Mouse (Mus musculus): ENCODE data around the gene Rhbdd1. TPM values are rescaled to one million over a fixed set of nuclear protein-coding genes. Genes with fewer than 3 reads are reported as not detected.

Rhbdd1 gene
- polyA plus RNA-seq, 1 experiment from 2014 or later = 11.2 TPM

GRCm38 (mm10) chr1:82473467-82473866 lies 157.2 kb downstream of the Rhbdd1 start:
- no peak for ATAC-seq (ENCODE audit: low FRiP score, low TSS enrichment)
- Histone ChIP-seq H3K9ac (replicated peaks; ENCODE audit: low read length) (no peak overlapping the region), H3K27ac (ENCODE audit: low read length) (no peak overlapping the region)

DNA sequence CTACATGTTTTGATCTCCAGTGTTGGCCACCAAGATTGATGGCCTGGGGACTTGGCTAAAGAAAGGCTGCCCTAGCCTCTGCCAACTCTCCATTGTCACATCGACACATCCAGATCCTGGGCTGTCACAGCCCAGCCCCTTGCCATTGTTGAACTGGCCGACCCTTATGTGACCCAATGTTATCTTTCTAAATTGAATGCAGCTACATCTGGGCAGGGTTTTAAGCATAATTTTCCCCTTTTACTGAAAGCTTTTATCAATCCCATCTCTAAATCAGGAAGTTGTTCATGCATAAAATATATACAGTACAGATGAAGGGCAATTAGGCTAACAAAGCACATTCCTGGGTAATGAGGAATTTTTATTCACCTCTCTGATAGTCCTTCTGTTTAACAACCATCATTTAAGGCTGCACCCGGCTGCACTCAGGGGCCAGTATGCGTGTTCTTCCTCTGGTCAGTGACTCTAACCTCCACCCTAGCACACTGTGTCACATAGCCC lies 158.3 kb downstream of the Rhbdd1 start:
- H3K9ac ChIP-seq (replicated peaks; ENCODE audit: low read length) = no peak overlapping the region
- H3K36me3 ChIP-seq (ENCODE audit: insufficient read depth, low read length) = no peaks in the 10 kb centered on the region
- peaks cover 21% of the 10 kb centered on the region for H3K4me1 ChIP-seq (ENCODE audit: insufficient read depth, low read length)
- no peaks in the 10 kb centered on the region for H3K9me3 ChIP-seq (ENCODE audit: low read length)
- H3K27ac ChIP-seq (ENCODE audit: low read length) = no peak overlapping the region
- WGBS = 13% methylated on average over 4 of the region's 4 CpGs
- no peak overlapping the region for H3K4me3 ChIP-seq (ENCODE audit: low read length)
- no peaks in the 10 kb centered on the region for H3K27me3 ChIP-seq (ENCODE audit: insufficient read depth, low read length)
- H3K4me2 ChIP-seq (replicated peaks; ENCODE audit: low read depth, low read length) = no peak overlapping the region
- ATAC-seq (ENCODE audit: low FRiP score, low TSS enrichment) = peak; percentile 63; the same call in 1 of the 2 replicates

More at GRCm38 (mm10) chr1:82473467-82473866, 157.2 kb downstream of the Rhbdd1 start:
- Histone ChIP-seq H3K4me1 (ENCODE audit: insufficient read depth, low read length) (peaks cover 21% of the 10 kb centered on the region), H3K4me2 (replicated peaks; ENCODE audit: low read depth, low read length) (no peak overlapping the region), H3K9me3 (ENCODE audit: low read length) (no peaks in the 10 kb centered on the region), H3K36me3 (ENCODE audit: insufficient read depth, low read length) (no peaks in the 10 kb centered on the region), H3K27me3 (ENCODE audit: insufficient read depth, low read length) (no peaks in the 10 kb centered on the region), H3K4me3 (ENCODE audit: low read length) (no peak overlapping the region)

GRCm38 (mm10) chr1:82475254-82475653 lies 159.0 kb downstream of the Rhbdd1 start:
- H3K27me3 ChIP-seq (ENCODE audit: insufficient read depth, low read length) = no peaks in the 10 kb centered on the region
- H3K9ac ChIP-seq (replicated peaks; ENCODE audit: low read length) = no peak overlapping the region
- H3K36me3 ChIP-seq (ENCODE audit: insufficient read depth, low read length) = no peaks in the 10 kb centered on the region
- peaks cover 21% of the 10 kb centered on the region for H3K4me1 ChIP-seq (ENCODE audit: insufficient read depth, low read length)
- WGBS = 75% methylated on average over 5 of the region's 5 CpGs
- no peak overlapping the region for H3K4me3 ChIP-seq (ENCODE audit: low read length)
- no peak overlapping the region for H3K27ac ChIP-seq (ENCODE audit: low read length)
- H3K9me3 ChIP-seq (ENCODE audit: low read length) = no peaks in the 10 kb centered on the region
- no peak for ATAC-seq (ENCODE audit: low FRiP score, low TSS enrichment)
- no peak overlapping the region for H3K4me2 ChIP-seq (replicated peaks; ENCODE audit: low read depth, low read length)

- no peak overlapping the region for H3K4me3 ChIP-seq (ENCODE audit: low read length)
- H3K4me2 ChIP-seq (replicated peaks; ENCODE audit: low read depth, low read length) = no peak overlapping the region
- ATAC-seq (ENCODE audit: low FRiP score, low TSS enrichment) = no peak
- H3K27me3 ChIP-seq (ENCODE audit: insufficient read depth, low read length) = no peaks in the 10 kb centered on the region
- no peaks in the 10 kb centered on the region for H3K36me3 ChIP-seq (ENCODE audit: insufficient read depth, low read length)
- H3K9ac ChIP-seq (replicated peaks; ENCODE audit: low read length) = no peak overlapping the region
- WGBS = 68% methylated on average over 4 of the region's 4 CpGs
- H3K27ac ChIP-seq (ENCODE audit: low read length) = peak overlapping the region; percentile 81
- no peaks in the 10 kb centered on the region for H3K9me3 ChIP-seq (ENCODE audit: low read length)
- peaks cover 21% of the 10 kb centered on the region for H3K4me1 ChIP-seq (ENCODE audit: insufficient read depth, low read length)
These were observed 159.6 kb downstream of the Rhbdd1 start for GRCm38 (mm10) chr1:82475821-82476220.

- peak overlapping the region; percentile 81 for H3K27ac ChIP-seq (ENCODE audit: low read length)
- H3K4me3 ChIP-seq (ENCODE audit: low read length) = no peak overlapping the region
- peak; percentile 22; the same call in 1 of the 2 replicates for ATAC-seq (ENCODE audit: low FRiP score, low TSS enrichment)
- no peaks in the 10 kb centered on the region for H3K9me3 ChIP-seq (ENCODE audit: low read length)
- WGBS = 34% methylated on average over 11 of the region's 11 CpGs
- no peaks in the 10 kb centered on the region for H3K36me3 ChIP-seq (ENCODE audit: insufficient read depth, low read length)
- no peak overlapping the region for H3K9ac ChIP-seq (replicated peaks; ENCODE audit: low read length)
- peaks cover 21% of the 10 kb centered on the region for H3K4me1 ChIP-seq (ENCODE audit: insufficient read depth, low read length)
- no peaks in the 10 kb centered on the region for H3K27me3 ChIP-seq (ENCODE audit: insufficient read depth, low read length)
- no peak overlapping the region for H3K4me2 ChIP-seq (replicated peaks; ENCODE audit: low read depth, low read length)
These were observed 160.0 kb downstream of the Rhbdd1 start for GRCm38 (mm10) chr1:82476256-82476655.

GRCm38 (mm10) chr1:82476746-82477145 lies 160.5 kb downstream of the Rhbdd1 start:
- Histone ChIP-seq H3K27ac (ENCODE audit: low read length) (peak overlapping the region; percentile 81), H3K4me2 (replicated peaks; ENCODE audit: low read depth, low read length) (peak overlapping the region; percentile 32), H3K4me3 (ENCODE audit: low read length) (no peak overlapping the region), H3K9me3 (ENCODE audit: low read length) (no peaks in the 10 kb centered on the region), H3K27me3 (ENCODE audit: insufficient read depth, low read length) (no peaks in the 10 kb centered on the region), H3K36me3 (ENCODE audit: insufficient read depth, low read length) (no peaks in the 10 kb centered on the region), H3K4me1 (ENCODE audit: insufficient read depth, low read length) (peaks cover 21% of the 10 kb centered on the region), H3K9ac (replicated peaks; ENCODE audit: low read length) (no peak overlapping the region)
- 4% methylated on average over 9 of the region's 9 CpGs for WGBS
- peak; percentile 85 for ATAC-seq (ENCODE audit: low FRiP score, low TSS enrichment)

DNA sequence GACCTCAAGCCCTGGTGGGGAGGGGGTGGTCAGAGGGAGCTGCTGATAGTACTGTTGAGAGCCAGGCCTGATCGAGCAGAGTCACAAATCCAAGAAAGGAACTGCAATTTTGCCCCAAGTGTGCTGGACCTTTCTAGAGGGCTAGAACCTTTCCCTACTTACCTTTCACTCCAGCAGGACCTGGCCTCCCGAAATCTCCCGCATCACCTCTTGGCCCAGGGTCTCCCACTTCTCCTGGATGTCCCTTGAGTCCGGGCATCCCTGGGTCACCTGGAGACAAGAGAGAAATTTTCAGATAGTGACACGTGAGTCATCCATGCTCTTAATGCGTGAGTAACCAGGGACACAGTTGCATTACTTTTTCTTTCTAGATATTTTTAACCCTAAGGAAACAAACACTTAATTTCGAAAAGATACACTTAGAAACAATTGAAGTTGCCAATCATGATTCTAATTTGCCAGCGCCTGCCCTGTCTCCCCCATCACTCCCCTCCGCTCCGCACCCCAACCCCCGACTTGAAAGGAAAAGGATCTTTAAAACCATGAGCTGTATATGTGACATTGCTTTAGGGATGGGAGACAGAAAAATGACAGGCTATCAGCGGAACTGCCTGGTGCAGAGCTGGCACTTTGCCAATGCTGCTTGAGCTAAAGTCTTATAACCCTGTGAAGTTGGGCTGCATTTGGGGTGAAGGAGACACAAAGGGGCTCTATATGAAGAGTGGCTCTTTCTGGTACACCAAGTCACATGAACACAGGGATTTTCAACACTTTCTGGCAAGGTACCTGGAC lies 163.6 kb downstream of the Rhbdd1 start:
- no peak for ATAC-seq (ENCODE audit: low FRiP score, low TSS enrichment)
- H3K4me3 ChIP-seq (ENCODE audit: low read length) = no peak overlapping the region
- H3K4me1 ChIP-seq (ENCODE audit: insufficient read depth, low read length) = peaks cover 17% of the 10 kb centered on the region
- no peaks in the 10 kb centered on the region for H3K36me3 ChIP-seq (ENCODE audit: insufficient read depth, low read length)
- no peak overlapping the region for H3K27ac ChIP-seq (ENCODE audit: low read length)
- H3K4me2 ChIP-seq (replicated peaks; ENCODE audit: low read depth, low read length) = no peak overlapping the region
- WGBS = 85% methylated on average over 12 of the region's 12 CpGs
- H3K9ac ChIP-seq (replicated peaks; ENCODE audit: low read length) = no peak overlapping the region
- H3K27me3 ChIP-seq (ENCODE audit: insufficient read depth, low read length) = no peaks in the 10 kb centered on the region
- no peaks in the 10 kb centered on the region for H3K9me3 ChIP-seq (ENCODE audit: low read length)

- H3K9ac ChIP-seq (replicated peaks; ENCODE audit: low read length) = no peak overlapping the region
These were observed 166.1 kb downstream of the Rhbdd1 start for GRCm38 (mm10) chr1:82482371-82482770.

DNA sequence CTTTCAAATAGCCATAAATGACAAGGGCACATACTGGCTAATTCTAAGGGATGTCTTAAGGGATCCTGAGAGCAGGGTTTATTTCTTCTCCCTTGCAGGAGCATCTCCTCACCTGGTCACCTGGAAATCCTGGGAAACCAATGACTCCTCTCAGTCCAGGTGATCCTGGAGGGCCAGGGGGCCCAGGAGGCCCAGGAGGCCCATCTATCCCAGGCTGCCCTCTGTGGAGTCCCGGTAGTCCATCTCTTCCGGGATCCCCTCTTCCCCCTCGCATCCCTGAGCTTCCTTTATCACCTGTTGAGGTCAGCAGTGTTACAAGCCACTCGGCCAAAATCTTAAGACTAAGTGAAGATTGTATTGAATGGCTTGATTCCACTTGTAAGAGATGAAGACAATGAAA lies 170.1 kb downstream of the Rhbdd1 start:
- 82% methylated on average over 4 of the region's 4 CpGs for WGBS

More at GRCm38 (mm10) chr1:82482371-82482770, 166.1 kb downstream of the Rhbdd1 start:
- ATAC-seq (ENCODE audit: low FRiP score, low TSS enrichment) = no peak
- Histone ChIP-seq H3K4me3 (ENCODE audit: low read length) (no peak overlapping the region), H3K36me3 (ENCODE audit: insufficient read depth, low read length) (no peaks in the 10 kb centered on the region), H3K9me3 (ENCODE audit: low read length) (no peaks in the 10 kb centered on the region), H3K4me1 (ENCODE audit: insufficient read depth, low read length) (no peaks in the 10 kb centered on the region), H3K27ac (ENCODE audit: low read length) (no peak overlapping the region), H3K4me2 (replicated peaks; ENCODE audit: low read depth, low read length) (no peak overlapping the region), H3K27me3 (ENCODE audit: insufficient read depth, low read length) (no peaks in the 10 kb centered on the region)
- 83% methylated on average over 7 of the region's 7 CpGs for WGBS

DNA sequence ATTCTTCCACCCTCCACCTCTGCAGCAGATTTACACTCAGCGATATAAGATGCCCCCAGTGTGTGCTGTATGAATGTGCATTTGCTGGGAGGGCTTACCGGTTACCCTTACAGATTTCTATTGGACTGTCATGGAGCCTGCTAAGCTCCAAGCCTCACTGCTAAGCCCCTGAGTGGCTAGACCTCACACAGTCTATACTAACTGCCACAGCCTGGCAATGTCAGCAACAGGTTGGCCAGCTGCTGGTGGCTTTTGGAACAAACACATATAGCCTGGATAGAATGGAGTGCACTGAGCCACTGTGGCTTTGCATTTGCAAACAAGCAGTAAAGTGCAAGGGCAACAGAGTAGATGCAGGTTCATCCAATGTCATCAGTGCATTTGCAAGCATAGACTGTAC lies 175.7 kb downstream of the Rhbdd1 start:
- Histone ChIP-seq H3K4me3 (ENCODE audit: low read length) (no peak overlapping the region), H3K27ac (ENCODE audit: low read length) (no peak overlapping the region), H3K36me3 (ENCODE audit: insufficient read depth, low read length) (no peaks in the 10 kb centered on the region), H3K9me3 (ENCODE audit: low read length) (no peaks in the 10 kb centered on the region), H3K4me2 (replicated peaks; ENCODE audit: low read depth, low read length) (no peak overlapping the region), H3K9ac (replicated peaks; ENCODE audit: low read length) (no peak overlapping the region), H3K4me1 (ENCODE audit: insufficient read depth, low read length) (no peaks in the 10 kb centered on the region), H3K27me3 (ENCODE audit: insufficient read depth, low read length) (no peaks in the 10 kb centered on the region)
- 94% methylated on average over 2 of the region's 2 CpGs for WGBS
- no peak for ATAC-seq (ENCODE audit: low FRiP score, low TSS enrichment)

More for the DNA sequence above, 170.1 kb downstream of the Rhbdd1 start:
- no peak overlapping the region for H3K27ac ChIP-seq (ENCODE audit: low read length)
- no peak overlapping the region for H3K4me3 ChIP-seq (ENCODE audit: low read length)
- no peaks in the 10 kb centered on the region for H3K27me3 ChIP-seq (ENCODE audit: insufficient read depth, low read length)
- no peaks in the 10 kb centered on the region for H3K4me1 ChIP-seq (ENCODE audit: insufficient read depth, low read length)
- H3K9me3 ChIP-seq (ENCODE audit: low read length) = no peaks in the 10 kb centered on the region
- ATAC-seq (ENCODE audit: low FRiP score, low TSS enrichment) = no peak
- no peaks in the 10 kb centered on the region for H3K36me3 ChIP-seq (ENCODE audit: insufficient read depth, low read length)
- H3K9ac ChIP-seq (replicated peaks; ENCODE audit: low read length) = no peak overlapping the region
- H3K4me2 ChIP-seq (replicated peaks; ENCODE audit: low read depth, low read length) = no peak overlapping the region
